Mouse (Mus musculus) C3H10T1/2 (cell line): Measurements from ENCODE around the gene Kif12. TPM values are rescaled to one million over a fixed set of nuclear protein-coding genes. Genes with fewer than 3 reads are reported as not detected.

Experiments
- polyA plus RNA-seq, 2 experiments: library from polyadenylated mRNA; unstranded; fragments of >200 nt; fragmentation: generic; extraction: Trizol; gene quantifications; one replicate each; pipeline ENCODE4 v1.2.1; 2012; ENCODE audit warnings: missing spikeins in 2 of 2

Kif12 gene
- not detected for polyA plus RNA-seq

DNA sequence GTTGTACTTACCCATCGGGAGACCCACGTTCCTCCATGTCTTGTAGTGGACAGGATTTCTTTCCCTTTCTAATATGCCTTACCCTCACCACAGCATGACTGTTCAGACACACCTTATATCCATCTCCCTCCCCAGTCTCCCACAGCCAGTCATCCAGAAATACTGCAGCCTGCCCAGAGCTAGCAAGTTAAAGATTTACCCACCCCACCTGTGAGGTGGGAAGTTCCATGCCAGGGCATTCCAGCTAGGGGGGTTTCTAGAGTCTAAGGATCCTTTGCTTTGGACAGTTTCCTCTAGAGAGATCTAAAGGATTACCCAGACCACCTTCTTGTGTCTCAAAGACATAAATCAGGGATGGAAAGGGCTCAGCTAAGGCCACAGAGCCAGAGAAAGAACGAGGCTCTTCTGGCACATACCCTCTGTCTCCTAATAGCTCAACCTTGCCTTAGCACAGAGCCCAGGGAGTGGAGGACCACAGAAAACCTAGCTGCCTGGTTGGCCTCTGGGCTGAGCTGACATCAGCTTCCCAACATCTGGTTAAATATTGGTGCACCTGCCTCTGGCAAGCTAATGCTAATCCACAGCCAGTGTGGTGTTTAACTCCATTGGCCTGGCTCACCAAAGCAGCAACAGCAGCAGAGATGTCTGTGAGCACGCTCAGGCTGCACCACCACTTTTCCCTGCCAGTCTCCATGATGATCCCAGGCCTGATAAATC lies at the start of gene Kif12:
Gene Kif12, minus strand, starts transcription at position 163 of the 717 bp plus-strand sequence.

GRCm38 (mm10) chr4:63213907-63214621 lies 42.1 kb upstream of the Kif12 start, which contains the start of gene Col27a1:
TSS of gene Col27a1 (plus strand) at chr4:63214004.

DNA sequence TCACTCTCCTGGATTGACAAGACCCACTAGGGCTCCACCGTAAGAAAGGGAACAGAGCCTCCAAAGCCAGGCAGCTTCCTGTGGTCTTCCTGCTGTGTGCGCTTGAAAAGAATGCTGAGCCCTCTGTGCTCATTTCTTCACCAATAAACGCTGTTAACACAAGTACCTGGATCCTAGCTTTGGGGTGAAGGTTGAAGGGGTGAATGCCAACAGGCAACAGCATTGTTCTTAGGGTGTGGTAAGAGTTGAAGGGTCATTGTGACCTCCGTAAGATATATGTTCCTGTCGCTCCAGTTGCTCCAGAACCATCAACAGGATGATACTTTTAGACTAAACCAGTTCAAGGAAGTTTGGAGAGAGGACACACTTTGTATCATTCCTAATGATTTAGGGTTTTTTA lies 17.2 kb downstream of the Kif12 start, which contains the start of gene Ambp:
Gene Ambp, minus strand, starts transcription at position 101 of the 400 bp plus-strand sequence.

Other genes starting within 250 kb of the Kif12 start
- gene Zfp618, start 206.6 kb downstream of the Kif12 start, polyA plus RNA-seq = 1 to 10 TPM in 1 of 2 experiments, under 1 TPM in 1; 0.33 to 3.6 TPM
- not detected for gene Ambp, start 17.3 kb downstream of the Kif12 start, polyA plus RNA-seq
- gene Col27a1, start 41.9 kb upstream of the Kif12 start, polyA plus RNA-seq = 1 to 10 TPM in 1 of 2 experiments, under 1 TPM in 1; 0.11 to 7.8 TPM
- under 1 TPM in 1 of 2 experiments, not detected in 1; 0.08 TPM for gene Orm1, start 172.4 kb upstream of the Kif12 start, polyA plus RNA-seq
- under 1 TPM; 0.04 to 0.44 TPM for gene Orm3, start 184.0 kb upstream of the Kif12 start, polyA plus RNA-seq
- gene Orm2, start 190.3 kb upstream of the Kif12 start, polyA plus RNA-seq = under 1 TPM in 1 of 2 experiments, not detected in 1; 0.08 TPM
- 1 to 10 TPM in 1 of 2 experiments, under 1 TPM in 1; 0.13 to 2.3 TPM for gene Akna, start 231.2 kb upstream of the Kif12 start, polyA plus RNA-seq